Mouse (Mus musculus) limb, embryonic 14.5 days (tissue): ENCODE results near the gene Spn. TPM values are rescaled to one million over a fixed set of nuclear protein-coding genes. Genes with fewer than 3 reads are reported as not detected.

Experiments used
- ATAC-seq: fragments of 200-750 bp; cut with Nextera tagmentation; 2 replicates; pipeline ENCODE4 v1.8.0; 2017; ENCODE audit warnings: low read depth, moderate number of reproducible peaks, moderate TSS enrichment; ENCODE audit not compliant: low FRiP score
- DNase-seq: peaks from one replicate; pipeline ENCODE4 v3.0.0-alpha.2; 2015; ENCODE audit warnings: low spot score
- H3K27ac ChIP-seq: fragments of 300-500 bp; sonication (generic); replicated peaks from 2 replicates; pipeline ENCODE4 v1.5.1; 2014; ENCODE audit warnings: low read depth, mild to moderate bottlenecking, low read length, moderate library complexity, mixed read lengths
- H3K27me3 ChIP-seq: fragments of 300-500 bp; sonication (generic); 2 replicates; pipeline ENCODE4 v1.6.1; 2014; ENCODE audit warnings: low read length, mixed read lengths; ENCODE audit not compliant: control insufficient read depth, insufficient read depth
- H3K36me3 ChIP-seq: fragments of 300-500 bp; sonication (generic); 2 replicates; pipeline ENCODE4 v1.6.1; 2014; ENCODE audit warnings: mild to moderate bottlenecking, low read length, moderate library complexity, mixed read lengths; ENCODE audit not compliant: control insufficient read depth, insufficient read depth
- H3K4me1 ChIP-seq: fragments of 300-500 bp; sonication (generic); 2 replicates; pipeline ENCODE4 v1.6.1; 2014; ENCODE audit warnings: antibody characterized with exemption, low read length, mixed read lengths; ENCODE audit not compliant: control insufficient read depth, insufficient read depth
- H3K4me2 ChIP-seq: fragments of 300-500 bp; sonication (generic); replicated peaks from 2 replicates; pipeline ENCODE4 v1.6.1; 2014; ENCODE audit warnings: low read depth, mild to moderate bottlenecking, low read length, moderate library complexity; ENCODE audit not compliant: severe bottlenecking
- H3K4me3 ChIP-seq: fragments of 300-500 bp; sonication (generic); replicated peaks from 2 replicates; pipeline ENCODE4 v1.5.1; 2014; ENCODE audit warnings: low read length
- H3K9ac ChIP-seq: fragments of 300-500 bp; sonication (generic); 2 replicates; pipeline ENCODE4 v1.6.1; 2014; ENCODE audit warnings: mild to moderate bottlenecking, low read depth, low read length, moderate library complexity; ENCODE audit not compliant: severe bottlenecking
- H3K9me3 ChIP-seq: fragments of 300-500 bp; sonication (generic); 2 replicates; pipeline ENCODE4 v1.6.1; 2016; ENCODE audit warnings: low read length; ENCODE audit not compliant: control insufficient read depth
- POLR2A ChIP-seq: fragments of 200-500 bp; IDR thresholded peaks from 2 replicates; pipeline ENCODE4 v1.8.0; 2012; ENCODE audit warnings: inconsistent platforms, mild to moderate bottlenecking, moderate library complexity, borderline replicate concordance; ENCODE audit not compliant: insufficient read depth, insufficient read length; ENCODE audit errors: extremely low read depth
- WGBS: fragments of 180-500 bp; shearing (Covaris S2); extraction: QIAGEN DNeasy Blood & Tissue Kit; methylation state at CpG from one replicate; pipeline ENCODE4 v1.1.7; 2014; 5-methylcytosine and 5-hydroxymethylcytosine counted together
- polyA plus RNA-seq, 2 experiments: library from polyadenylated mRNA; depleted of rRNA in 1 of 2; stranded (reverse) in 1 of 2; unstranded in 1 of 2; fragments of >200 nt; fragmentation: Nextera tagmentation in 1 of 2; extraction: Ambion mirVana in 1 of 2; gene quantifications; 2 replicates each; pipeline versions ENCODE4 v1.2.1 to v1.2.3; 2012 to 2014

The Spn gene
- polyA plus RNA-seq, 2 experiments = 0.37 to 0.73 TPM

- Histone ChIP-seq H3K36me3 (no peaks in the 10 kb centered on the region), H3K4me1 (no peaks in the 10 kb centered on the region), H3K4me3 (no peak overlapping the region), H3K4me2 (no peak overlapping the region), H3K9ac (no peak overlapping the region), H3K27me3 (no peaks in the 10 kb centered on the region), H3K9me3 (no peaks in the 10 kb centered on the region), H3K27ac (no peak overlapping the region)
- 88% methylated on average over 4 of the region's 4 CpGs for WGBS
- ATAC-seq (no peak), DNase-seq (no peak)
- no peak for TF ChIP-seq POLR2A
These were observed 38.1 kb downstream of the Spn start for GRCm38 (mm10) chr7:127099528-127099927.

GRCm38 (mm10) chr7:127098950-127099349, 38.7 kb downstream of the Spn start:
- no peak overlapping the region for H3K27ac ChIP-seq
- H3K27me3 ChIP-seq = no peaks in the 10 kb centered on the region
- no peak overlapping the region for H3K9ac ChIP-seq
- no peak overlapping the region for H3K4me3 ChIP-seq
- no peaks in the 10 kb centered on the region for H3K4me1 ChIP-seq
- no peak for TF ChIP-seq POLR2A
- no peak overlapping the region for H3K4me2 ChIP-seq
- no peaks in the 10 kb centered on the region for H3K9me3 ChIP-seq
- DNase-seq = no peak
- no peak for ATAC-seq
- no peaks in the 10 kb centered on the region for H3K36me3 ChIP-seq
- 90% methylated on average over 4 of the region's 4 CpGs for WGBS

GRCm38 (mm10) chr7:127098521-127098920, 39.1 kb downstream of the Spn start:
- H3K27me3 ChIP-seq = no peaks in the 10 kb centered on the region
- H3K4me3 ChIP-seq = no peak overlapping the region
- no peaks in the 10 kb centered on the region for H3K9me3 ChIP-seq
- no peak for ATAC-seq
- no peaks in the 10 kb centered on the region for H3K4me1 ChIP-seq
- no peak for DNase-seq
- WGBS = 84% methylated on average over 5 of the region's 5 CpGs
- no peaks in the 10 kb centered on the region for H3K36me3 ChIP-seq
- no peak overlapping the region for H3K27ac ChIP-seq
- no peak overlapping the region for H3K9ac ChIP-seq
- H3K4me2 ChIP-seq = no peak overlapping the region
- TF ChIP-seq POLR2A = no peak

- no peak for DNase-seq
- Histone ChIP-seq H3K4me1 (no peaks in the 10 kb centered on the region), H3K36me3 (no peaks in the 10 kb centered on the region), H3K9ac (no peak overlapping the region), H3K9me3 (no peaks in the 10 kb centered on the region), H3K4me3 (no peak overlapping the region), H3K27ac (no peak overlapping the region), H3K4me2 (no peak overlapping the region), H3K27me3 (no peaks in the 10 kb centered on the region)
- no peak for ATAC-seq
- WGBS = 58% methylated on average over 7 of the region's 7 CpGs
- TF ChIP-seq POLR2A = no peak
These were observed 41.2 kb downstream of the Spn start for GRCm38 (mm10) chr7:127096456-127096855.

- Histone ChIP-seq H3K27ac (no peak overlapping the region), H3K27me3 (no peaks in the 10 kb centered on the region), H3K9ac (no peak overlapping the region), H3K4me1 (no peaks in the 10 kb centered on the region), H3K4me3 (no peak overlapping the region), H3K4me2 (no peak overlapping the region), H3K36me3 (no peaks in the 10 kb centered on the region), H3K9me3 (no peaks in the 10 kb centered on the region)
- ATAC-seq = no peak
- no peak for TF ChIP-seq POLR2A
- no peak for DNase-seq
- WGBS = 80% methylated on average over 3 of the region's 3 CpGs
These were observed 43.7 kb downstream of the Spn start for GRCm38 (mm10) chr7:127093914-127094313.

- WGBS = 60% methylated on average over 16 of the region's 16 CpGs
- Histone ChIP-seq H3K9me3 (no peaks in the 10 kb centered on the region), H3K36me3 (no peaks in the 10 kb centered on the region), H3K4me2 (peak within 1 kb of the TSS; percentile 29), H3K4me1 (no peaks in the 10 kb centered on the region), H3K27ac (no peak within 1 kb of the TSS), H3K9ac (no peak within 1 kb of the TSS), H3K4me3 (peak within 1 kb of the TSS; percentile 15), H3K27me3 (no peaks in the 10 kb centered on the region)
- no peak for TF ChIP-seq POLR2A
- peak; percentile 44; the same call in 1 of the 2 replicates for ATAC-seq
- peak; percentile 40 for DNase-seq
These were observed 46.3 kb downstream of the Spn start, which contains the start of gene AI467606 for GRCm38 (mm10) chr7:127091114-127091896. AI467606 (plus strand) TSS chr7:127091359.
